In genomic region chrX:167329098-167329497, GRCm38 (mm10) we compare ENCODE assay signal across 9 mouse cellular contexts. TPM values are rescaled to one million over a fixed set of nuclear protein-coding genes. Genes with fewer than 3 reads are reported as not detected.
DNase-seq lines count a peak whose midpoint lies in the region; ATAC-seq and TF ChIP-seq lines count a peak whose summit lies in the region.
"Had no signal": no experiment of that assay in that cellular context is flagged by ENCODE, and none has a peak within 500 bp of the region (broad histone marks: within the 10 kb centered on the region; RNA-seq: fewer than 3 reads in every experiment).

No protein-coding gene starts in this region.

- H3K4me1 ChIP-seq in kidney, adult 2 months (ENCODE audit: control insufficient read depth, insufficient read depth, low read length) = no peaks in the 10 kb centered on the region
- 0 out of 2 replicates have a peak, but pooled peaks cover 6% of the 10 kb centered on the region for H3K4me1 ChIP-seq in kidney, embryonic 16.5 days (ENCODE audit: insufficient read depth, low read length)
- peaks cover 3 to 32% of the 10 kb centered on the region in 2 experiments; a peak in 3 of 4 replicates for H3K4me1 ChIP-seq in CH12.LX (ENCODE audit: control insufficient read depth in 1 of 2, insufficient read depth in 2 of 2)
- H3K4me1 ChIP-seq: embryonic facial prominence, embryonic 13.5 days had no signal

- no peak overlapping the region for H3K4me2 ChIP-seq in kidney, embryonic 16.5 days (replicated peaks; ENCODE audit: low read depth, low read length)
- H3K4me2 ChIP-seq in CH12.LX (ENCODE audit: insufficient read depth, low read depth, poor library complexity, severe bottlenecking) = peak overlapping the region; percentile 89
- H3K4me2 ChIP-seq: embryonic facial prominence, embryonic 13.5 days had no signal

- no peak for TF ChIP-seq CTCF in kidney, adult 2 months (conservative IDR thresholded peaks at IDR 0.05; ENCODE audit: insufficient read depth, insufficient read length, low read depth, low read length)
- TF ChIP-seq CTCF in CH12.LX (conservative IDR thresholded peaks at IDR 0.05 in 1 of 2, IDR thresholded peaks at IDR 0.05 in 1 of 2; ENCODE audit: low read depth in 2 of 2, low read length in 2 of 2) = no peak
- TF ChIP-seq CTCF in brain, embryonic 14.5 days (IDR thresholded peaks at IDR 0.05; ENCODE audit: borderline replicate concordance, extremely low read depth, insufficient read depth, insufficient read length) = no peak

- TF ChIP-seq RAD21 in CH12.LX (IDR thresholded peaks at IDR 0.05; ENCODE audit: low read depth, low read length) = no peak

- TF ChIP-seq POLR2A in kidney, adult 2 months (IDR thresholded peaks at IDR 0.05; ENCODE audit: low read depth, low read length) = no peak
- no peak for TF ChIP-seq POLR2A in CH12.LX (IDR thresholded peaks at IDR 0.05; ENCODE audit: low read depth, low read length)
- no peak for TF ChIP-seq POLR2A in brain, embryonic 14.5 days (IDR thresholded peaks at IDR 0.05; ENCODE audit: borderline replicate concordance, extremely low read depth, insufficient read depth, insufficient read length, poor library complexity, severe bottlenecking)

- no peak for ATAC-seq in kidney, embryonic 16.5 days (ENCODE audit: low FRiP score, low TSS enrichment)
- ATAC-seq in megakaryocyte-erythroid progenitor cell, adult 5-6 weeks (replicated peaks; ENCODE audit: low FRiP score, low TSS enrichment, poor library complexity, severe bottlenecking) = no peak

- H3K27ac ChIP-seq in kidney, adult 2 months (ENCODE audit: insufficient read depth, low read depth, low read length) = no peak overlapping the region
- no peak overlapping the region for H3K27ac ChIP-seq in kidney, embryonic 16.5 days (ENCODE audit: low read length)
- H3K27ac ChIP-seq in CH12.LX (ENCODE audit: insufficient read depth, low read depth) = peak overlapping the region; percentile 66
- H3K27ac ChIP-seq: embryonic facial prominence, embryonic 13.5 days had no signal

- no peaks in the 10 kb centered on the region for H3K9me3 ChIP-seq in kidney, embryonic 16.5 days (ENCODE audit: low read length)
- H3K9me3 ChIP-seq in CH12.LX (replicated peaks; ENCODE audit: low read length) = no peaks in the 10 kb centered on the region
- H3K9me3 ChIP-seq: embryonic facial prominence, embryonic 13.5 days had no signal

- in situ Hi-C loops in CH12.LX (cut with MboI; ENCODE audit: low pct_ligation_motif_present, low pct_unique_long_range_greater_than_20kb, low sequenced_read_pairs) = no loop called here

- no peak overlapping the region for H3K4me3 ChIP-seq in kidney, adult 2 months (ENCODE audit: insufficient read depth, low read depth, low read length)
- no peak overlapping the region for H3K4me3 ChIP-seq in kidney, embryonic 16.5 days (ENCODE audit: low read length)
- peak overlapping the region; percentile 37 to 70 (median 52) for H3K4me3 ChIP-seq in CH12.LX (replicated peaks in 1 of 3; ENCODE audit: low read depth in 2 of 3, low read length in 2 of 3, poor library complexity in 1 of 3)
- H3K4me3 ChIP-seq: embryonic facial prominence, embryonic 13.5 days had no signal

- TF ChIP-seq EP300 in CH12.LX (IDR thresholded peaks at IDR 0.05; ENCODE audit: low read length) = no peak

- WGBS in kidney, adult 2 months = 47% methylated on average over 1 of the region's 1 CpGs
- WGBS in kidney, embryonic 16.5 days = 94% methylated on average over 1 of the region's 1 CpGs

- H3K36me3 ChIP-seq in kidney, adult 2 months (ENCODE audit: control insufficient read depth, insufficient read depth, low read length) = no peaks in the 10 kb centered on the region
- no peaks in the 10 kb centered on the region for H3K36me3 ChIP-seq in kidney, embryonic 16.5 days (ENCODE audit: insufficient read depth, low read length)
- peaks cover 0 to 4% of the 10 kb centered on the region in 2 experiments for H3K36me3 ChIP-seq in CH12.LX (replicated peaks in 1 of 2; ENCODE audit: control insufficient read depth in 1 of 2, insufficient read depth in 1 of 2, low read length in 1 of 2)
- H3K36me3 ChIP-seq: embryonic facial prominence, embryonic 13.5 days had no signal

- no peak overlapping the region for H3K9ac ChIP-seq in kidney, embryonic 16.5 days (replicated peaks; ENCODE audit: low read length)
- peak overlapping the region; percentile 68 for H3K9ac ChIP-seq in CH12.LX (ENCODE audit: insufficient read depth, low read depth)
- H3K9ac ChIP-seq: embryonic facial prominence, embryonic 13.5 days had no signal

- DNase-seq in kidney, adult 2 months = peak; percentile 6
- no peak for DNase-seq in CH12.LX (ENCODE audit: extremely low read depth)
- DNase-seq in brain, embryonic 14.5 days (ENCODE audit: low read depth) = peak; percentile 59
- DNase-seq in layer of hippocampus, adult 18-20 months (ENCODE audit: low spot score in 2 of 2) = peak; percentile 12 to 60
- no peak for DNase-seq in thymus, postnatal 10 days (ENCODE audit: low spot score in 2 of 2)
- no peak for DNase-seq in cerebellum, adult 9-10 months

- dilution Hi-C loops in CH12.LX (cut with MboI; ENCODE audit: extremely low pct_ligation_motif_present, extremely low pct_unique_long_range_greater_than_20kb, low sequenced_read_pairs) = no loop called here

- no peaks in the 10 kb centered on the region for H3K27me3 ChIP-seq in kidney, adult 2 months (replicated peaks; ENCODE audit: control insufficient read depth, insufficient read depth, low read length)
- peaks cover 15% of the 10 kb centered on the region for H3K27me3 ChIP-seq in kidney, embryonic 16.5 days (ENCODE audit: insufficient read depth, low read length)
- no peaks in the 10 kb centered on the region for H3K27me3 ChIP-seq in CH12.LX (replicated peaks)

- peaks cover 7% of the 10 kb centered on the region for H3K79me2 ChIP-seq in CH12.LX (replicated peaks; ENCODE audit: control insufficient read depth, extremely low read depth, insufficient read depth, poor library complexity, severe bottlenecking)

TF ChIP-seq in CH12.LX, 34 proteins besides CTCF, POLR2A, EP300 and RAD21:
- no peak for TF ChIP-seq ZC3H11A (IDR thresholded peaks at IDR 0.05; ENCODE audit: low read depth, low read length)
- peak; percentile 22; the same call in 1 of the 2 replicates for TF ChIP-seq CHD1 (IDR thresholded peaks at IDR 0.05; ENCODE audit: low read depth, low read length)

RNA-seq across cellular contexts. Expression of gene Tlr7, which starts 1.3 kb away (rescaled TPM):
- 0.52 and 0.99 TPM in 2 replicates for polyA plus RNA-seq in kidney, adult 2 months (2012; rRNA removed)
- 0.37 and 0.65 TPM in 2 replicates for polyA plus RNA-seq in kidney, embryonic 16.5 days (2015; fragmentation: Nextera tagmentation; extraction: Ambion mirVana)
- total RNA-seq in CH12.LX (2012; rRNA removed) (10.2 and 12.6 TPM in 2 replicates), CH12.LX (2014; rRNA removed) (27.9 and 28.5 TPM in 2 replicates)
- 30.8 and 34.2 TPM in 2 replicates for polyA plus RNA-seq in CH12.LX (2012; ENCODE audit: insufficient read length, low read depth)
- 0.40 and 0.43 TPM in 2 replicates for polyA plus RNA-seq in brain, embryonic 14.5 days (2012; rRNA removed)
- total RNA-seq in layer of hippocampus, adult 18-20 months (2021) = 1 to 10 TPM; 4.0 to 4.9 TPM
- total RNA-seq in megakaryocyte-erythroid progenitor cell, adult 5-6 weeks (2014; fragmentation: Nextera tagmentation) = 0.35 and 0.69 TPM in 2 replicates
- total RNA-seq in megakaryocyte-erythroid progenitor cell, adult 5-6 weeks (2017) = not detected in 2 replicates

RNA-seq across cellular contexts. Expression of gene Prps2, which starts 53.5 kb away (rescaled TPM):
- polyA plus RNA-seq in kidney, adult 2 months (2012; rRNA removed) = 26.8 and 31.7 TPM in 2 replicates
- polyA plus RNA-seq in kidney, embryonic 16.5 days (2015; fragmentation: Nextera tagmentation; extraction: Ambion mirVana) = 33.4 and 33.5 TPM in 2 replicates
- total RNA-seq in CH12.LX (2012; rRNA removed) (43.9 and 44.5 TPM in 2 replicates), CH12.LX (2014; rRNA removed) (73.1 and 74.8 TPM in 2 replicates)
- polyA plus RNA-seq in CH12.LX (2012; ENCODE audit: insufficient read length, low read depth) = 74.3 and 77.5 TPM in 2 replicates
- polyA plus RNA-seq in brain, embryonic 14.5 days (2012; rRNA removed) = 6.4 and 9.1 TPM in 2 replicates
- 10 to 100 TPM; 24.9 to 27.0 TPM for total RNA-seq in layer of hippocampus, adult 18-20 months (2021)
- 33.6 and 41.3 TPM in 2 replicates for total RNA-seq in megakaryocyte-erythroid progenitor cell, adult 5-6 weeks (2014; fragmentation: Nextera tagmentation)
- 38.0 and 42.5 TPM in 2 replicates for total RNA-seq in megakaryocyte-erythroid progenitor cell, adult 5-6 weeks (2017)

Comparison
In these comparisons a context has a peak if more than half of its experiments do, and no peak if none do; other contexts are left out.
1. DNase-seq: peak in kidney, adult 2 months (single experiment), brain, embryonic 14.5 days (single experiment) and layer of hippocampus, adult 18-20 months (2 of 2); none in CH12.LX (single experiment), thymus, postnatal 10 days (0 of 2) and cerebellum, adult 9-10 months (single experiment).
2. H3K4me3 ChIP-seq: peak in CH12.LX (3 of 3); none in kidney, adult 2 months (single experiment) and kidney, embryonic 16.5 days (single experiment).
3. RNA of gene Tlr7, which starts 1.3 kb away (polyA plus RNA-seq): 30.8 to 34.2 TPM in CH12.LX; 0.52 to 0.99 TPM in kidney, adult 2 months, 0.37 to 0.65 TPM in kidney, embryonic 16.5 days and 0.40 to 0.43 TPM in brain, embryonic 14.5 days; every median in the first group is over 10 times any median in the second.